Mouse (Mus musculus): ENCODE measurements around the gene Pcgf2.

The Pcgf2 gene

GRCm38 (mm10) chr11:97695712-97696401, 4.4 kb downstream of the Pcgf2 start:
- peak; percentile 43 to 59 for DNase-seq

- DNase-seq = peak; percentile 68 to 80
Observed at GRCm38 (mm10) chr11:97694921-97695711, 5.2 kb downstream of the Pcgf2 start.

- no peak for DNase-seq
Observed at GRCm38 (mm10) chr11:97694435-97694834, 5.9 kb downstream of the Pcgf2 start.

- DNase-seq = peak; percentile 81 to 89
Observed at GRCm38 (mm10) chr11:97689861-97690260, 10.4 kb downstream of the Pcgf2 start.

- no peak for DNase-seq
Observed at GRCm38 (mm10) chr11:97687061-97687460, 13.2 kb downstream of the Pcgf2 start.

GRCm38 (mm10) chr11:97686322-97686908, 13.9 kb downstream of the Pcgf2 start:
- no peak for DNase-seq

GRCm38 (mm10) chr11:97685613-97686321, 14.5 kb downstream of the Pcgf2 start, which contains the start of gene Cisd3:
Gene Cisd3 (plus strand): TSS chr11:97685826.
- DNase-seq = peak; percentile 80 to 91

- DNase-seq = no peak
Observed at GRCm38 (mm10) chr11:97684766-97685165, 15.5 kb downstream of the Pcgf2 start.

GRCm38 (mm10) chr11:97684063-97684680, 16.1 kb downstream of the Pcgf2 start:
- DNase-seq = no peak

GRCm38 (mm10) chr11:97682504-97683055, 17.7 kb downstream of the Pcgf2 start:
- no peak for DNase-seq

GRCm38 (mm10) chr11:97680430-97680829, 19.9 kb downstream of the Pcgf2 start:
- peak; percentile 57 to 62 for DNase-seq

GRCm38 (mm10) chr11:97678301-97678700, 22.0 kb downstream of the Pcgf2 start:
- no peak for DNase-seq

GRCm38 (mm10) chr11:97677842-97678241, 22.5 kb downstream of the Pcgf2 start:
- DNase-seq = no peak

GRCm38 (mm10) chr11:97677381-97677780, 22.9 kb downstream of the Pcgf2 start:
- DNase-seq = no peak

GRCm38 (mm10) chr11:97676050-97676754, 24.1 kb downstream of the Pcgf2 start:
- no peak for DNase-seq

- no peak for DNase-seq
Observed at GRCm38 (mm10) chr11:97673148-97673547, 27.1 kb downstream of the Pcgf2 start.

- no peak for DNase-seq
Observed at GRCm38 (mm10) chr11:97671177-97671527, 29.1 kb downstream of the Pcgf2 start.

GRCm38 (mm10) chr11:97670234-97671176, 29.8 kb downstream of the Pcgf2 start:
- DNase-seq = peak; percentile 43 to 60

- DNase-seq = peak; percentile 86 to 96
Observed at GRCm38 (mm10) chr11:97669829-97670228, 30.5 kb downstream of the Pcgf2 start.

GRCm38 (mm10) chr11:97669268-97669667, 31.0 kb downstream of the Pcgf2 start:
- no peak for DNase-seq

All from cerebellum, postnatal 14 days (tissue).